8 mouse cellular contexts compared by ENCODE assay signal in the genomic region with DNA sequence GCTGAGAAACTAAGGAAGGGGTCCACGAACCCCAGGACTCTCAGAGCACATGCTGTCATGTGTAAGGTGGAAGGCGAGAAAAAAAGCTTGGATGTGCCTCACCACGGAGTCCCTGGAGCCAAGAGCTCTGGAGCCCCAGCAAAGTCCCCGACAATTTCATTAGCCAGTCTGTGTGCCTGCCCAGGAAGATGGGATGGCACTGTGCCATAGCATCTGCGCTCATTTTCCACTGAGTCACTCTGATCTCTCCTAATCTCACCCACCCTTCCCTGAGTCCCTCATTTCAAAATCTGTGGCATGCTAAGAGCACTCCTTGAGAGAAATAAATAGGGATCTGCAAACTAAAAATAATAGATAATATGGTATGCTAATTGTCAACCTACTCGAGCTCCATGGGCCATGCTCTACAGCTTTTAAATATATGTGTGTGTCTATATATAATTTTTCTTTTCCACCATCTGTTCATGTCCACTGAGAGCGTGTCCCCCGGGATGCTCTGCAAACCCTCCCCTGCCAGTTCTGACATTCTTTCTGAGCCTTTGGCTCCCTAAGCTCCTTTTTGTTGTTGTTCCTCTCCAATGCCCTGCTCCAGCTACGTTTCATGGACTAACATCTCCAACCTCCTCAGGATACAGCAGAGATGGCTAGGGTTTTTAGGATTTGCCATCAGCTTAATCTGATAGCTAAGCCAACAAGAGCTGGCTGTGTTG.
DNase-seq lines count a peak whose midpoint lies in the region; ATAC-seq and TF ChIP-seq lines count a peak whose summit lies in the region.

No protein-coding gene starts in this region.

- DNase-seq in embryonic facial prominence, embryonic 14.5 days (ENCODE audit: low spot score): peak; percentile 28
- no peak for DNase-seq in embryonic facial prominence, embryonic 10.5 days (ENCODE audit: low spot score)
- DNase-seq in layer of hippocampus, adult 8-10 months (ENCODE audit: low spot score in 2 of 2): peak; percentile 76 to 82
- no peak for DNase-seq in spleen, adult 12 weeks (ENCODE audit: low spot score)
- no peak for DNase-seq in T-cell, adult 2 months (ENCODE audit: low spot score)

- no peak overlapping the region for H3K4me3 ChIP-seq in embryonic facial prominence, embryonic 14.5 days (ENCODE audit: low read depth, low read length)
- no peak overlapping the region for H3K4me3 ChIP-seq in embryonic facial prominence, embryonic 10.5 days
- H3K4me3 ChIP-seq in C2C12 (ENCODE audit: insufficient read depth, poor library complexity, severe bottlenecking): no peak overlapping the region
- no peak overlapping the region for H3K4me3 ChIP-seq in neural tube, embryonic 14.5 days (ENCODE audit: low read depth, low read length)

- no peak overlapping the region for H3K9ac ChIP-seq in embryonic facial prominence, embryonic 14.5 days (ENCODE audit: low read depth, low read length)
- H3K9ac ChIP-seq in neural tube, embryonic 14.5 days (replicated peaks; ENCODE audit: low read depth, low read length): no peak overlapping the region

- H3K27ac ChIP-seq in embryonic facial prominence, embryonic 14.5 days (replicated peaks; ENCODE audit: low read depth, low read length): no peak overlapping the region
- H3K27ac ChIP-seq in embryonic facial prominence, embryonic 10.5 days (replicated peaks): no peak overlapping the region
- peak overlapping the region; percentile 44; the same call in 1 of the 2 replicates for H3K27ac ChIP-seq in neural tube, embryonic 14.5 days (ENCODE audit: low read depth, low read length)

- ATAC-seq in embryonic facial prominence, embryonic 14.5 days (ENCODE audit: low read depth): peak; percentile 44; the same call in 1 of the 2 replicates
- ATAC-seq in frontal cortex, adult (ENCODE audit: low TSS enrichment): peak; percentile 90
- peak; percentile 65 for ATAC-seq in neural tube, embryonic 14.5 days (ENCODE audit: low read depth)

- no peaks in the 10 kb centered on the region for H3K9me3 ChIP-seq in embryonic facial prominence, embryonic 14.5 days (ENCODE audit: control insufficient read depth, low read length)
- H3K9me3 ChIP-seq in embryonic facial prominence, embryonic 10.5 days: no peaks in the 10 kb centered on the region
- no peaks in the 10 kb centered on the region for H3K9me3 ChIP-seq in neural tube, embryonic 14.5 days (ENCODE audit: control insufficient read depth, low read length)

- no peaks in the 10 kb centered on the region for H3K27me3 ChIP-seq in embryonic facial prominence, embryonic 14.5 days (replicated peaks; ENCODE audit: control insufficient read depth, insufficient read depth, low read length)
- no peaks in the 10 kb centered on the region for H3K27me3 ChIP-seq in embryonic facial prominence, embryonic 10.5 days (replicated peaks; ENCODE audit: low read depth, poor library complexity, severe bottlenecking)
- no peaks in the 10 kb centered on the region for H3K27me3 ChIP-seq in C2C12 (ENCODE audit: control insufficient read depth, insufficient read depth, insufficient read length)
- no peaks in the 10 kb centered on the region for H3K27me3 ChIP-seq in neural tube, embryonic 14.5 days (ENCODE audit: control insufficient read depth, insufficient read depth, low read length)

- peaks cover 4% of the 10 kb centered on the region; the same call in 1 of the 2 replicates for H3K4me1 ChIP-seq in embryonic facial prominence, embryonic 14.5 days (ENCODE audit: control insufficient read depth, insufficient read depth, low read length)
- no peaks in the 10 kb centered on the region for H3K4me1 ChIP-seq in embryonic facial prominence, embryonic 10.5 days
- no peaks in the 10 kb centered on the region for H3K4me1 ChIP-seq in neural tube, embryonic 14.5 days (ENCODE audit: control insufficient read depth, insufficient read depth, low read length)

- no peak overlapping the region for H3K4me2 ChIP-seq in embryonic facial prominence, embryonic 14.5 days (ENCODE audit: low read depth, low read length)
- no peak overlapping the region for H3K4me2 ChIP-seq in neural tube, embryonic 14.5 days (ENCODE audit: low read depth, low read length)

- no peaks in the 10 kb centered on the region for H3K79me3 ChIP-seq in C2C12 (ENCODE audit: low read depth)

- no peak overlapping the region for H3ac ChIP-seq in C2C12 (ENCODE audit: control insufficient read depth, insufficient read length, low read depth)

- WGBS in embryonic facial prominence, embryonic 14.5 days: 70% methylated on average over 9 of the region's 9 CpGs
- WGBS in embryonic facial prominence, embryonic 10.5 days: 81% methylated on average over 9 of the region's 9 CpGs
- 69% methylated on average over 9 of the region's 9 CpGs for WGBS in neural tube, embryonic 14.5 days

- no peaks in the 10 kb centered on the region for H3K79me2 ChIP-seq in C2C12 (ENCODE audit: control insufficient read depth, insufficient read depth)

- no peak for TF ChIP-seq CTCF in C2C12 (IDR thresholded peaks at IDR 0.05; ENCODE audit: control insufficient read depth, insufficient read depth, insufficient read length)

- H3K36me3 ChIP-seq in embryonic facial prominence, embryonic 14.5 days (ENCODE audit: control insufficient read depth, insufficient read depth, low read length): no peaks in the 10 kb centered on the region
- no peaks in the 10 kb centered on the region for H3K36me3 ChIP-seq in embryonic facial prominence, embryonic 10.5 days (replicated peaks)
- no peaks in the 10 kb centered on the region for H3K36me3 ChIP-seq in C2C12 (ENCODE audit: control insufficient read depth, insufficient read depth)
- no peaks in the 10 kb centered on the region for H3K36me3 ChIP-seq in neural tube, embryonic 14.5 days (ENCODE audit: control insufficient read depth, insufficient read depth, low read length)

TF ChIP-seq in C2C12, 6 proteins besides CTCF, POLR2A, EP300 and RAD21:
- peak; percentile 41 for TF ChIP-seq MYOD1 (IDR thresholded peaks at IDR 0.05; ENCODE audit: control insufficient read depth, insufficient read length, low read depth)
- no peak for TF ChIP-seq MAX (IDR thresholded peaks at IDR 0.05)

Comparison
In these comparisons a context has a peak if more than half of its experiments do, and no peak if none do; other contexts are left out.
1. DNase-seq: peak in embryonic facial prominence, embryonic 14.5 days (single experiment) and layer of hippocampus, adult 8-10 months (2 of 2); none in embryonic facial prominence, embryonic 10.5 days (single experiment), spleen, adult 12 weeks (single experiment) and T-cell, adult 2 months (single experiment).
2. Peak in every context shown above with its lines, with median percentiles within 50 percentile points of each other: ATAC-seq.